In the genomic region with DNA sequence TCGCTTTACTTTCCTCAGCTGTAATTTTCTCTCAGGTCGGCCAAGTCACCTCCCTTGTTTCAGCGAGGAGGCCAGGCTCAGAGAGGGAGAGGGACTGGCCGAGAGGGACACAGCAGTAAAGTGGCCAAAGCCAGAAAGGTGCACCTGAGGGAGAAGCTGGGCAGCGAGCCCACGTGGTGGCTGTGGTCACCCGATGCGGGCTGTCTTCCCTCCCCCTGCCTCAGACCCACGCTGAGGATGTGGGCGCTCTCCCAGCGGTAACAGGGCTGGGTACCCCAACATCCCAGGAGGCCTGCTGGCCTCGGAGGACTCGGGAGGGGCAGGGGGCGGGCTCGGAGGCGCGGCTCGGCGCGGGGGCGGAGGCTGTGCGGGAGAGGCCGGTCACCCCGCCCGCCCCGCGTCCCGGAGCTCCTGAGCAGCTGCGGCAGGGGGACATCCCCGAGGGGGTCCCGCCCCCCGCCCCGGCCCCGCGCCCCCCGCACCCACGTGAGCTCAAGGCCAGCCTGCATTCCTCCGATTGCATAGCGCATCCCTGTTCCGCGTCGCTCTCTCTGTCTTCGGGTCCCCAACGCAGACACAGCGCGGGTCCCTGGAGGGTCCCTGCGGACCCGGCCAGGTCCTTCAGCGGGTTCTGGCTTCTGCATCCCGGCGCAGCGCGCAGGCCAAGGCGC, we compare ENCODE assay signal across 8 mouse cellular contexts. TPM values are rescaled to one million over a fixed set of nuclear protein-coding genes. Genes with fewer than 3 reads are reported as not detected.
A peak's percentile ranks its signal among the peaks of the same experiment; 100 is the strongest.
DNase-seq lines count a peak whose midpoint lies in the region; ATAC-seq and TF ChIP-seq lines count a peak whose summit lies in the region.

Gene Slc1a6, plus strand, starts transcription at position 516 of the 671 bp plus-strand sequence.

- H3K9ac ChIP-seq in kidney, embryonic 16.5 days (replicated peaks; ENCODE audit: low read length) = peak within 1 kb of the TSS; percentile 72
- peak within 1 kb of the TSS; percentile 41; the same call in 1 of the 2 replicates for H3K9ac ChIP-seq in liver, adult 2 months (ENCODE audit: low read depth, low read length)
- H3K9ac ChIP-seq in neural tube, embryonic 11.5 days (ENCODE audit: low read length) = peak within 1 kb of the TSS; percentile 70

- no peak within 1 kb of the TSS for H3K27ac ChIP-seq in kidney, embryonic 16.5 days (ENCODE audit: low read length)
- no peak within 1 kb of the TSS for H3K27ac ChIP-seq in liver, adult 2 months (replicated peaks; ENCODE audit: insufficient read depth, low read depth, low read length)
- no peak within 1 kb of the TSS for H3K27ac ChIP-seq in neural tube, embryonic 11.5 days (ENCODE audit: low read depth, low read length)

- ATAC-seq in kidney, embryonic 16.5 days (ENCODE audit: low FRiP score, low TSS enrichment) = peak; percentile 74
- peak; percentile 66 for ATAC-seq in neural tube, embryonic 11.5 days (ENCODE audit: insufficient read depth, low FRiP score, low TSS enrichment)

- no peak for TF ChIP-seq CTCF in liver, adult 2 months (IDR thresholded peaks at IDR 0.05; ENCODE audit: low read depth, low read length)

- no peaks in the 10 kb centered on the region for H3K9me3 ChIP-seq in kidney, embryonic 16.5 days (ENCODE audit: low read length)
- H3K9me3 ChIP-seq in neural tube, embryonic 11.5 days (ENCODE audit: control insufficient read depth, low read length) = no peaks in the 10 kb centered on the region

- under 1% methylated on average over 32 of the region's 54 CpGs for WGBS in kidney, embryonic 16.5 days
- WGBS in liver, adult 2 months = 2% methylated on average over 52 of the region's 54 CpGs
- 2% methylated on average over 22 of the region's 54 CpGs for WGBS in neural tube, embryonic 11.5 days

- H3K4me2 ChIP-seq in kidney, embryonic 16.5 days (replicated peaks; ENCODE audit: low read depth, low read length) = peak within 1 kb of the TSS; percentile 100
- H3K4me2 ChIP-seq in neural tube, embryonic 11.5 days (ENCODE audit: low read depth) = peak within 1 kb of the TSS; percentile 98

- no peak for TF ChIP-seq POLR2A in liver, adult 2 months (IDR thresholded peaks at IDR 0.05; ENCODE audit: extremely low read depth, insufficient read depth, low read length)

- H3K36me3 ChIP-seq in kidney, embryonic 16.5 days (ENCODE audit: insufficient read depth, low read length) = no peaks in the 10 kb centered on the region
- H3K36me3 ChIP-seq in liver, adult 2 months (ENCODE audit: control insufficient read depth, insufficient read depth, low read length) = no peaks in the 10 kb centered on the region
- no peaks in the 10 kb centered on the region for H3K36me3 ChIP-seq in neural tube, embryonic 11.5 days (ENCODE audit: control insufficient read depth, insufficient read depth, low read length)

- 0 out of 2 replicates have a peak, but pooled peaks cover 4% of the 10 kb centered on the region for H3K4me1 ChIP-seq in kidney, embryonic 16.5 days (ENCODE audit: insufficient read depth, low read length)
- H3K4me1 ChIP-seq in liver, adult 2 months (ENCODE audit: control insufficient read depth, insufficient read depth, low read length) = 0 out of 2 replicates have a peak, but pooled peaks cover 2% of the 10 kb centered on the region
- no peaks in the 10 kb centered on the region for H3K4me1 ChIP-seq in neural tube, embryonic 11.5 days (ENCODE audit: control insufficient read depth, insufficient read depth, low read length)

- H3K27me3 ChIP-seq in kidney, embryonic 16.5 days (ENCODE audit: insufficient read depth, low read length) = 0 out of 2 replicates have a peak, but pooled peaks cover 5% of the 10 kb centered on the region
- H3K27me3 ChIP-seq in liver, adult 2 months (ENCODE audit: control insufficient read depth, insufficient read depth, low read length) = no peaks in the 10 kb centered on the region
- peaks cover 4% of the 10 kb centered on the region; the same call in 1 of the 2 replicates for H3K27me3 ChIP-seq in neural tube, embryonic 11.5 days (ENCODE audit: control insufficient read depth, insufficient read depth, low read length)

- peak; percentile 3 to 4 for DNase-seq in heart, adult 18-20 months
- no peak for DNase-seq in heart, adult 8-10 months (ENCODE audit: low spot score)
- peak; percentile 64 for DNase-seq in cerebellum, adult 8-10 months
- peak in 1 of 2 experiments; percentile 29 for DNase-seq in frontal cortex, adult 2 months (ENCODE audit: extremely low spot score in 1 of 2, low spot score in 1 of 2)
- no peak for DNase-seq in liver, adult 2 months (ENCODE audit: extremely low read depth, low read depth, low spot score)
- peak; percentile 37 for DNase-seq in neural tube, embryonic 11.5 days (ENCODE audit: low spot score)
- DNase-seq in thymus, adult 18-20 months = no peak

- H3K4me3 ChIP-seq in kidney, embryonic 16.5 days (ENCODE audit: low read length) = peak within 1 kb of the TSS; percentile 61
- peak within 1 kb of the TSS; percentile 51 for H3K4me3 ChIP-seq in liver, adult 2 months (ENCODE audit: insufficient read depth, low read depth, low read length)
- H3K4me3 ChIP-seq in neural tube, embryonic 11.5 days (ENCODE audit: low read depth, low read length) = peak within 1 kb of the TSS; percentile 53

- no peaks in the 10 kb centered on the region for H3K79me2 ChIP-seq in liver, adult 2 months (ENCODE audit: control insufficient read depth, insufficient read depth, low read length)

RNA-seq across cellular contexts. Expression of gene Slc1a6, which starts in this region (rescaled TPM):
- total RNA-seq in heart, adult 18-20 months (2021) = not detected
- total RNA-seq in heart, adult 8-10 months (2022) = not detected
- polyA plus RNA-seq in frontal cortex, adult 2 months (2012; rRNA removed) = 8.9 and 10.4 TPM in 2 replicates
- 0.67 and 0.69 TPM in 2 replicates for polyA plus RNA-seq in kidney, embryonic 16.5 days (2015; fragmentation: Nextera tagmentation; extraction: Ambion mirVana)
- total RNA-seq in liver, adult 2 months (2014; rRNA removed) = 0.18 TPM in 1 of 2 replicates, not detected in the other
- 0.07 and 0.10 TPM in 2 replicates for polyA plus RNA-seq in liver, adult 2 months (2012; rRNA removed)
- polyA plus RNA-seq in neural tube, embryonic 11.5 days (2014; fragmentation: Nextera tagmentation; extraction: Ambion mirVana) = 0.80 and 0.84 TPM in 2 replicates

Comparison
In these comparisons a context has a peak if more than half of its experiments do, and no peak if none do; other contexts are left out.
1. Peak in DNase-seq in heart, adult 18-20 months; RNA of the gene not detected or under 1 TPM.
2. Peak in ATAC-seq, H3K4me3 ChIP-seq, H3K9ac ChIP-seq and H3K4me2 ChIP-seq in kidney, embryonic 16.5 days; RNA of the gene not detected or under 1 TPM.
3. Peak in DNase-seq, ATAC-seq, H3K4me3 ChIP-seq, H3K9ac ChIP-seq and H3K4me2 ChIP-seq in neural tube, embryonic 11.5 days; RNA of the gene not detected or under 1 TPM.